Mouse (Mus musculus): ENCODE results near the gene Dbnl.

Dbnl gene

DNA sequence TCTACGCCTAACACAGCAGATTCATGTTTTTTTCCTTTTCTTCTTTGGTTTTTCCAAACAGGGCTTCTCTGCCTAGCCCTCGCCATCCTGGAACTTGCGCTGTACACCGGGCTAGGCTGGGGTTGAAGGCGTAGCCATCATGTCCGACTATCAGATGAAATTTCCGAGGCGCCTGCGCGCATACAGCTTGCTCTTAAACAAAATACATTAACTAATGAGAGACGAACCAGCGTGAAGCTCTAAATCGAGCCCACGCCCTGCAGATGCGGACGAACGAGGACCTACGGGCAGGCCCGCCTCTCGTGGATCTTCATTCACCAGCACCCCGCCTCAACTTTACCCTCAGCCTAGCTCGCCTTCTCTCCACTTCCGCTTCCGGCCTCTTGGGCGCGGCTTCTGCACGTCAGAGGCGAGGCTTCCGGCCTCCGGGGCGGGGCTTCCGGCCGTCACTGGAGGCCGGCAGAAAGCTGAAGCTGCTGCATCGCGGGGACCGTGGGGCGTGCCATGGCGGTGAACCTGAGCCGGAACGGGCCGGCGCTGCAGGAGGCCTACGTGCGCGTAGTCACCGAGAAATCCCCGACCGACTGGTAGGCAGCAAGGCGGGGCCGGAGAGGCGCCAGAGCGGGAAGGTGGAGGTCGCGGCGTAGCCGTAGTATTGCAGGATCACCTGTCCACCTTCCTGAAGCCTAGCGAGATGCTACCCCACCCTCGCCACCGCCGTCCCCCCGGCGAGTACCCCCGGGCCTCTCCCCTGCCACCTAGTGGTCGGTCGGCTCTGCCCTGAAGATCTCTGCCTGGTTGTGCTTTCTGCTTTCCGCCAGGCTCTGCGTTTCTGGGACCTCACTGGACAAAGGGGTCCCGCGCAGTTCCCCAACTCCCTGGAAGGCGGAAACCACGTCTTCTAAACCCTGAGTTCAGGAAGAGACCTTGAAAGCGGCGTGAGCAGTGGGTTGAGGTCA is at the start of gene Dbnl:
Gene Dbnl (plus strand): TSS at position 433 of the 959 bp plus-strand sequence.
- ATAC-seq (ENCODE audit: insufficient number of reproducible peaks, low FRiP score, low TSS enrichment), result peak; percentile 97

DNA sequence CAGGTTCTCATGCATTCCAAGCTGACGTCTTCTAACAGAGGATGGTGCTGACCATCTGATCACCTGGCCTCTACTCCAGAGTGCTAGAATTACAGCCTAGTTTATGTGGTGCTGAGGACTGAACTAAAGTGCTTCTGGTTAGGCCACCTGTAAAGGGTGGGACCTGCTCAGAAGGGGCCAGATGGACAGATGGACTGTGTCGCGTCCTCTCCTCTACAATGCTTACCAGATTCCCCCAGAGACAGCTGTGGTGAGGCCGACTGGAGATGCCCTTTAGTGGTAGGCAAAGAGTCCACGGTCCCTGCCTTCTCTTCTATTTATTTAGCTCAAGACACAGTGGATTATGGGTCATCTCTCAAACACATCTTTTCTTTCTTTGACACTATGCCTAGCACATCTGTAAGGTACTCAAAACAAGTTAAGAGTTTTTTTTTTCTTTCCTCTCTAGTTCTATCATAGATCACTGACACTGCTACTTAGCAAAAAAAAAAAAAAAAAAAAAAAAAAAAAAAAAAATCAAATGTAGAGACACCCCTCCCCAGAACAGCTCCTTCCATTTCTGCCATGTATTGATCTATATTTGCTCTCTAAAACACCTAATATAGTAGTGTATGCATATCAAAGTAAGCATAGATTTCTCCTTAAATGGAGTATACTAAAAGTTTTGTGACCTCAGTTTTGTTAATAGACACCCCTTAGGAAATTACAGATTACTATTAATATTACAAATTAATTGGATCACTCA is 49.2 kb upstream of the Dbnl start:
- ATAC-seq (ENCODE audit: insufficient number of reproducible peaks, low FRiP score, low TSS enrichment), result no peak

DNA sequence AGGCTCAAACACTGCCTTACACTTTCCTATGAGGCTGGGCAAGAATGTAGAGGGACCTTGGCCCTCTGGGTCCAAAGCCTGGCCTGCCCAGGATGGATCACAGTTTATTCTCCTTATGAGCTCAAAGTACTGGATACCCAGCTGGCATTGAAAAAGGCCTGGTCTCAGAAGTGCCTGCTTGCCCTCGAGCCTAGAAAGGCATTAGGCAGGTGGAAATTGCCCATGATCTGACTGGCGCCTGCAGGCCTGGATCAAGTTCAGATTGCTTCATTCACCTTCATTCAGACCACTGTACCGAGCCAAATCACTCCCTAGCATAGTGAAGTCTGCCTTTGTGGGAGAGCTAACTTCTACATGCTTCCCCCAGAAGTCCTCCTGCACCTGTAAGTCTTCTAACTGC is 48.4 kb upstream of the Dbnl start:
- ATAC-seq (ENCODE audit: insufficient number of reproducible peaks, low FRiP score, low TSS enrichment), result no peak

DNA sequence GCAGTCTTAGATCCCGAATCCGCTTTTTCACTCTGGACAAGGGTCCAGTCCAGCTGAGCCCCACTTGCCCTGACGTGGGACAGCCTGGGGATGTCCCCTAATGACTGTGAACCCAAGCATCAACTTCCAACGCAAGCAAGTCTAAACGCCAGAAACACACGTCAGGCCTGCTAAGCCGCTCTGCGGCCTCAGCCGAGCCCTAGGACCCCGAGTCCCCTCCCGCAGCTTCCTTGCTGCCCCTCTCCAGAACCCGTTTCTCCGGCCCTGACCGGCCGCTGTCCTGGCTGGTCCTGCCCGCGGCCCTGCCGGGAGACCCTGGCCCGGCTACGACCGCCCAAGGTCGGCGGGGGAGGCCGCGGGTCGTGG is 47.7 kb upstream of the Dbnl start:
- 0 out of 2 replicates have a peak, but pooled peaks have one; percentile 36 for ATAC-seq (ENCODE audit: insufficient number of reproducible peaks, low FRiP score, low TSS enrichment)

DNA sequence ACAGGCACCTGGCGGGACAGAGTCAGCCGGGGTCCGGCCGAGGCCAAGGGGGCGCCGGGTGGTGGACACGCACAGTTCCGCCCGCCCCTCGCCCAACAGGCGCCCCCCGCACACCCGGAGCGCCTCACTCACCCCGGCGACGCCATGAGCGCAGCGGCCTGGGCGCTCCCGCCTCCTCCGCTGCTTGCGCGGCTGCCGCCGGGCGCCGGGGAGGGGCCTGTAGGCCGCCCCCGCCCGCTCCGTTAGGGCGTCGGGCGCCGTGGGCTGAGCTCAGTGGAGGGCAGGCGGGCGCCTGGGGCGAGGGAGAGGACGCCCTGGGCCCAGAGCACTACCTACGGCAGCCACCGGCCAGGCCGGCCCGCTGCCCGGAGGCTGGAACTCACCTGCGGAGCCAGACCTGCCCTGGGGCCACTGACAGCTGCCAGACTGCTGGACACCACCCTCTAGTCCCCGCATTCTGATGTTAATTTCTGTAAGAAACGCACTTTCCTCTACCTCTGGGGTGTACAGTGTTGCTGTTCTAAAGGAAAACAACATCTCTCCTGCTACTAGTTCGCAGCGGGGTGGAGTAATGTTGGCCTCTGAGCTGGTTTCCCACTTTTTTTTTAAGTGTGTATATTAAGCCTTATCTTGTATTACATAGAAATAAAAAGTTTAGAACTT is 47.2 kb upstream of the Dbnl start:
- peak; percentile 90 for ATAC-seq (ENCODE audit: insufficient number of reproducible peaks, low FRiP score, low TSS enrichment)

DNA sequence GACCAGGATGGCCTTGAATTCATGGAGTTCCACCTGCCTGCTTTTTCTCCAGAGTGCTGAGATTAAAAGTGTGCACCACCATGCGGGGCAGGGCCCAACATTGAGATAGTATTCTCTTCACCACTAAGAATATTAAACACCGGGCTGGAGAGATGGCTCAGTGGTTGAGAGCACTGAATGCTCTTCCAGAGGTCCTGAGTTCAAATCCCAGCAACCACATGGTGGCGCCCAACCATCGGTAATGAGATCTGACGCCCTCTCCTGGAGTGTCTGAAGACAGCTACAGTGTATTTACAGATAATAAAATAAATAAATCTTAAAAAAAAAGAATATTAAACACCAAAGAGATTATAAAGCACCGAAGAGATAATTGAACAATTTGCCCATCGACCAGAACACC is 46.2 kb upstream of the Dbnl start:
- ATAC-seq (ENCODE audit: insufficient number of reproducible peaks, low FRiP score, low TSS enrichment), result no peak

DNA sequence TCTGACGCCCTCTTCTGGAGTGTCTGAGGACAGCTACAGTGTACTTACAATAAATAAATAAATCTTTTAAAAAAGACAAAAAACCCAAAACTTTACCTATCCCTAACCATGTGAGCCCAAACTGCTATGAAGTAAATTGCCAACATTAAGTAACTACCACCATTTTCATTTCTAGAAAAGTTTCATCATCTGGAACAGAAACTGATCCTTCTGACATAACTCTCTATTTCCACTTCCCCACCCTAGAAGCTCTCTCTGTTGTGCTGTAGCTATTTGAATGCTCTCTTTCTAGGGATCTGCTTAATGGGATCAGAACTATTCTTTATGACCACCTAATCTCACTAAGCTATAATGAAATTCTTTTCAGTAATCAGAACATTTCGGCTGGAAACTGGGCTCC is 43.3 kb upstream of the Dbnl start:
- no peak for ATAC-seq (ENCODE audit: insufficient number of reproducible peaks, low FRiP score, low TSS enrichment)

DNA sequence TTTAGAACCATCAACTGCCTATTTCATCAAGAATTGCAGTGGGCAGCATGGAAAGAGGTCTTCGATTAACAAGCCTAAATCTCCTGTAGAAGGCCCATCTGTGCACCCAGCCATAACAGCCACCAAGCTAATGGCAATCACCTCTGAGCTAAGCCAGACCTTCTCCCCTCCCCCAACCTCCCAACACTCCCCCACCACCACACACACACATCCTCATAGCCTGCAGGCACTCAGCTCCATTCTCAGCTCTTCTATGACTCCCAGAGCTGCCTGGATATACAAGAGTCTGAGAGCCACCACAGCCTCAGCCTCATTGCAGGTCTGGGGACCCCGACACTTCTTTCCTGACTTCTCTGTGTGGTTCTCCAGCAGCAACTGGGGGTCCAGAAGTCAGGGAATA is 34.5 kb upstream of the Dbnl start:
- ATAC-seq (ENCODE audit: insufficient number of reproducible peaks, low FRiP score, low TSS enrichment), result no peak

DNA sequence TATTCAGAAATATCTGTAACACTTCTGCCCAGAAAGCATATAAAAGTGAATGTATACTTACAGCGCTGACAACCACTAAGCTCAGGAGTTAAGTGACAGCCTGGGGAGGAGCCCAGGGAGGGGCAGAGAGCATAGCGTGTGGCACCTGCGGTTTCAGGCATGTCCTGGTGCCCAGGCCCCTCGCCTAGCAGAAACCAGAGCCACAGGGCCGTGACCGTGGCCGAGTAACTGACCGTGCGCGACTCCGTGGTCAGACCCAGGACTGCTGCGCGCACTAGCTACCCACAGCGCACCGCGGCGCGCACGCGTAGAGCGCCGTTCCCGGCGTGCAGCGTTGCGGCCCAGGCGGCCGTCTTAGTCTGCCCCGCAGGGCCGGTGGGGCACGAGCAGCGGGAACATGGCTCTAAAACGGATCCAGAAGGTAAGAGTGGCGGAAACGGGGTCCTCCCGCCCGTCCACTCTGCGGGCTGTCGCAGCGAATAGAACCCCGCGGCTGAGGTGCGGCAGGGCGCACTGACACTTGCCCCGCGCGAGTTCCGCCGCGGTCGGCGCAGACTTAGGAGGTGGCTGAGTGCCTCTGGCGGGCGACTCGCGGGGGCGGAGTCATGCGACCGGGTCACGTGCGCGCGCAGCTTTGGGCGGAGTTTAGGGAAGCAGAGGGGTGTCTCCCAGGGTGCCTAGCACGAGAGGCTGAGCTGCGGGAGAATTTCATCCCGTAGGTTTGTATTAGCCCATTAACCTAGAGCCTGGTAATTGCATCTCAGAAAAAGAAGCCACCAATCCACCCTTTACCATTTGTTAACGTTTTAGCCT is 26.3 kb upstream of the Dbnl start, which contains the start of gene Urgcp:
Gene Urgcp (minus strand): TSS at position 557 of the 813 bp plus-strand sequence.
- ATAC-seq (ENCODE audit: insufficient number of reproducible peaks, low FRiP score, low TSS enrichment), result peak; percentile 96

DNA sequence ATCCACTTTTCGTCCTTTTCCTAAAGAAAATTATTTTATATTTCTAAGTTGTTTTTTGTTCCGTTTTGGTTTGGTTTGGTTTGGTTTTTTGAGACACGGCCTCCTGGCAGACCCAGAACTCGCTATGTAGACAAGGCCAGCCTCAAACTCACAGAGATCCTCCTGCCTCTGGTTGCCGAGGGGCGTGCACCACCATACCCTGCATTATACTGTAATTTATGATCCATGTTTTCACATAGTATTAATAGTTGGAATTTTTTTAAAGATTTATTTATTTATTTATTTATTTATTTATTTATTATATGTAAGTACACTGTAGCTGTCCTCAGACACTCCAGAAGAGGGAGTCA is 25.7 kb upstream of the Dbnl start:
- ATAC-seq (ENCODE audit: insufficient number of reproducible peaks, low FRiP score, low TSS enrichment), result no peak

DNA sequence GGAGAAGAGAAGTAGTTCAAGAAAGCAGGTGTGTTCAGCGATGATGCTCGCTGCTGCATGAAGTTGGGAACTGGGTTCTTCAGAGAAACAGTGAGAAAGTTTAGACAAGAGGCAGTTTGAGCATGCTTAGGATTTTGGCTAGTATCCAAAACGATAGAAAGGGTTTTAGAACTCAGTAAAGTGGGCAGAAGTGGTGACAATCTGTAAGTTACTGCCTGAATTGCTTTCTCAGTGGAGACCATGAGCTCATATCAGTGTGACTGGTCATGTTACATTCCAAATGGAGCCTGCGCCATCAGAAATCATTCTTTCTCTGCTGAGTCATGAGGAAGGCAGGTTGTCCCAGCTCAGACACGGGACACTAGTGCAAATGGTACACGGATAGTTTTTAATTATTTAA is 22.3 kb upstream of the Dbnl start:
- no peak for ATAC-seq (ENCODE audit: insufficient number of reproducible peaks, low FRiP score, low TSS enrichment)

DNA sequence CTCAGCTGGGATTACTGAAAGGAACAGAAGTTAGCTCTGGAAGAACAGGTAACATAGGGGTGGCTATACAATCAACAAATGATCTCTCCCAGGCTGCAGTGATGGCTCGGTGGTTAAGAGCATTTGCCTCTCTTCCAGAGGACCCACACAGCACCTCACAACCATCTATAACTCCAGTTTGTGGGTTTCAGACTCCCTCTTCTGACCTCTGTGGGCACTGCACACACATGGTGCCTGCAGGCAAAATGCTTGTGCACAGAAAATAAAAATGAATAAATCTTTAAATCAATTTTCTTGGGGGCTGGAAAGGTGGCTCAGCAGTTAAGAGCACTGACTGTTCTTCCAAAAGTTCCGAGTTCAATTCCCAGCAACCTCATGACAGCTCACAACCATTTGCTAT is 9.8 kb upstream of the Dbnl start:
- ATAC-seq (ENCODE audit: insufficient number of reproducible peaks, low FRiP score, low TSS enrichment), result no peak

DNA sequence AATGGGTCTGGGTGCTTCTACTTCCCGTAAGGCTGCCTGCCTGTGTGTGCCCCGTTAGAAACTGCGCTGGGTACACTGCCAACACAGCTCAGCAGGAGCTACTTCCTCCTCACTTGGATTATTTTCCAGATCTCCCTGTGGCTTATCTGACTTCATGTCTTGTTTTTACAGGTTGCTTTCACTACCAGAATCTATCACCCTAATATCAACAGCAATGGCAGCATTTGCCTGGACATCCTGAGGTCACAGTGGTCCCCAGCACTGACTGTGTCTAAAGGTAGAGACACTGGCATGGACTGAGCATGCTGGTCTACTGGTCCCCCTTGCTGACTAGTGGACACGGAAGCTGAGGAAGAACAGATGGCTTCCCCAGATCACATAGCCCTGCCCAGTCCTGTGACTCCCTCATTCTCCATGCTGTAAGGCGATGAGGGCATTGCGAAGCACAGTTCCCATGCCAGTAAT is 8.2 kb upstream of the Dbnl start:
- peak; percentile 87 for ATAC-seq (ENCODE audit: insufficient number of reproducible peaks, low FRiP score, low TSS enrichment)

DNA sequence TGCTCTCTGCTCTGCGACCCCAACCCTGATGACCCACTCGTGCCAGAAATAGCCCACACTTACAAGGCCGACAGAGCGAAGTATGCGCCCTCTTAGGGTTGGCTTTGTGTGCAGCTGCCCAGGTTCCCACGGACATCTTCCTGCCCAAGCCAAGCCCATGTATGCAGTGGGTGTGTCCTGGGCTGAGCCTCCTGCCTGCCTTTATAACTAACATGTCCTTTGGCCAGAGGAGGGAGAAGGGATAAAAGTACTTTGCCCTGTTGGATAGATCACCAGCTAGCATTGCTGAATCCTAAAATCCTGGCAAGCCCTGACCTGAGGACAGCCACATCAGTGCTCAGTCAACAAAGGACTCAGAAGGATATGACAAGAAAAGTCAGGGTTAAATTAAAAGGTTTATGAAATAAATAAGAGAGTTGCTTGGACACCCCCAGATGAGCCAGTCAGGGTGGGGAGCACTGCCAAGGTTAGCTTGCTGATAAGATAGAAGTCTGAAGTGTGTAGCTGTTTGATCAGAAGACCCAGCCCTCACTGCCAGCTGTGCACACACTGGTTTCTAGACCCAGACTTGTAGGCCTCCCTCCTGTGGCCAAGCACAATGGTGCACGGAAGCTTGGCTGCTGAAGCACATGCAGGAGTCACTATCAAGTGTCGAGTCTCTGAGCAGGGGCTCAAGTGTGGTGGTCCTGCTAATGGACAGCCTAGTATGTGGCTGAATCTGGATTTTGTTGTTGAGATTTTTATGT is 5.9 kb upstream of the Dbnl start:
- ATAC-seq (ENCODE audit: insufficient number of reproducible peaks, low FRiP score, low TSS enrichment), result no peak

DNA sequence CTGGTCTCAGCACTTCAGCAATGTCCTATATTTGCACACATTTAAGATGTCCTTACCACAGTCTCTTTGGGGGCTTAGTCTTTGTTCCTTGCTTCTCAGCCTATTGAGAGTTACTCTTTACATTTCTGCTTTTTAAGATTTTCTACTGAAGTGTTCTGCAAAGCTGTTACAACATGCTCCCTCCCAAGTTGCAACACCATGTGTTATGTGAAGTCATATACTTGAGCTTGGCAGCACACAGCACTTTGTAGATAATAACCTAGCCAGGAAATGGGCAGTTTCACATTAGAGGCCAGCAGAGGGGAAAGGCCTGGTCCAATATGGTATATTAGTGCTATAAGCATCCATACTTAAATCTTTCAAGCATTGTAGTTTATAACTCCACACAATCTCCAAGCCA is 2.6 kb upstream of the Dbnl start:
- ATAC-seq (ENCODE audit: insufficient number of reproducible peaks, low FRiP score, low TSS enrichment), result no peak

DNA sequence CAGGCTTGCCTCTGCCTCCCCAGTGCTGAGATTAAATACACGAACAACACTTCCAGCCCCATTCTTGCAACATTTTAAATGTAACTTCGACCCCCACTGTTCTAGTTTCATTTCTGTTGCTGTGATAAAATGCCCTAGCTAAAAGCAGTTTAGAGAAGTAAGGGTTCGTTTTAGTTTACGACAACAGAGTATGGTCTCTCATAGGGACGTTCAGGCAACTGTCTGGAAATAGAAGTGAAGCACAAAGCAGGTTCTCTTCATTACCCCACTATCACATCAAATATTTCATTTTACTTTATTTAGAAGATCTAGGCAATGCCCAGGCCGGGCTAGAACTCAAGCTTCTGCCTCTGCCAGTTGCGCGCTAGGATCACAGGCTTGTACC is 625 bp upstream of the Dbnl start:
- no peak for ATAC-seq (ENCODE audit: insufficient number of reproducible peaks, low FRiP score, low TSS enrichment)

DNA sequence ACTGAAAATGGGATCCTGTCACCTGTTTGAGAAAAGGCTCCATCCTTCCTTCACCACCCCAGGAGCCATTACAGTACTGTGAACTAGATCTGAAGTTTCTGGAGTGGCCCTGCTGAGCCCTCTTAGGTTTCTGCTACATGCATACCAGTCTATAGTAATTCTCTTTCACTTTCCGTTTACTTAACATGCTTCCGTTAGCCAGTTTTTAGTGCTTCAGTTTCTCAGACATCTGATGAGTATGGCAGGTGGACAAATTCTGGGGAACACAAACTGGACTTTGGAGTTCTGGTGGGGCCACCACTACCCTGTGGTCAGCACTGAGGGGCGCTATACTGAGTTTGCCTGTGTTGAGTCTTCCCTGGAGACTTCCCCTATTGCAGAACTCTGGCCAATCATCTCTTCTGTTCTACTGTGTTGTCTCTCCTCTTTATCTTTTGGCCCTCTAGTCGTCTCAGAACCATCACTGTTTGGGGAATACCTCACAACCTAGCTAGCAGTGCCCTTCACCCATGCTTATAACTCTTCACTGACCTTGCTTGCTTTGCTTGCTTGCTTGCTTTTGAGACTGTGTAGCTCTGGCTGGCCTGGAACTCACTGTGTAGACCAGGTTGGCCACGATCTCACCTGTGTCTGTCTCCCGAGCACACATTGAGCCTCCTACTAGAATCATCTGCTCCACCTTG is 924 bp downstream of the Dbnl start:
- ATAC-seq (ENCODE audit: insufficient number of reproducible peaks, low FRiP score, low TSS enrichment), result no peak

DNA sequence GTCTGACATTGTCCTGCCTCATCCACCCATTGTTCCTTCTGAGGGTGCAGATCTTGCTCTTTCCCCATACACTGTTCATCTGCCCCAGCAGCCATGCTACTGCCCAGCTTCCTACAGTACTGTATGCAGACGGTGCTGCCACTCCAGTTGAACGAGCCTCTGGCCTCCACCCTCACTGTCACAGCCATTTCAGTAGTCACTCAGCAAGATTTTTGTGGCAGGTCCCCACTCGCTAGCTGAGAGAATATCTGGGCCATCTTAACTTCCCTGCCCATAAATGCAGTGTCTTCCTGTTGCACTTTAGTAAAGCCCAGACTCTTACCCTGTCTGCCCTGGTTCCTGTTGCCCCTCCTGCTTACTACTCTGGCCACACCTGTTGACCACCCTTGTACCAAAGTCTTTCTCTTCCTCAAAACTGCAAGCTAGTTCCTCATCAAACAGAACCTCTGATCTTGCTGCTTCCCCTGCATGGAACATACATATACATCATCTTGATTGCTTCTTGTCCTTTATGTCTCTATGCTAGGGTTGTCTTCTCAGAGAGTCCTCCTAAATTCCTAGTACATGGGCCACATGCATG is 1.6 kb downstream of the Dbnl start:
- no peak for ATAC-seq (ENCODE audit: insufficient number of reproducible peaks, low FRiP score, low TSS enrichment)

DNA sequence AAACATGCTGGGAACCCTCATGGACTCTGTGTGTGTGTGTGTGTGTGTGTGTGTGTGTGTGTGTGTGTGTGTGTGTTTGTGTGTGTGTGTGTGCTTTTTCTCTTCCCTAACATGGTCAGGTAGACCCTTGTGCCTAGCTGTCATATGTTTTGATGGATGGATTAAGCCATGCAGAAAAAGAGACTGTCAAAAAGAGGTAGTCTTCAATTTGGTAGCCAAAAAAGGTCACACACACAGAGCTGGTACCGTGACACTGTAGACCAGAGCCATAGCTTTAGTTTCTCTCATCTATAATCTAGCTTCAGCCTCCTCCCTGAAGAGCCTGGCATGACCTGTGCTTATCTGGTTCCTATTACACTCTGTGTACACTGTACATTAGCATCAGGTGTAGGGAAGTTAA is 2.1 kb downstream of the Dbnl start:
- no peak for ATAC-seq (ENCODE audit: insufficient number of reproducible peaks, low FRiP score, low TSS enrichment)

All from cerebellum, adult (tissue).